Mouse (Mus musculus) embryonic facial prominence, embryonic 15.5 days (tissue): ENCODE data around the gene Ankub1. TPM values are rescaled to one million over a fixed set of nuclear protein-coding genes. Genes with fewer than 3 reads are reported as not detected.

Experiments used
- ATAC-seq: fragments of 200-750 bp; cut with Nextera tagmentation; 2 replicates; pipeline ENCODE4 v1.8.0; 2017; ENCODE audit warnings: low read depth, moderate TSS enrichment; ENCODE audit not compliant: insufficient number of reproducible peaks, low FRiP score, low TSS enrichment
- H3K27ac ChIP-seq: fragments of 300-500 bp; sonication (generic); replicated peaks from 2 replicates; pipeline ENCODE4 v1.5.1; 2015; ENCODE audit warnings: mild to moderate bottlenecking, inconsistent platforms
- H3K27me3 ChIP-seq: fragments of 300-500 bp; sonication (generic); 2 replicates; pipeline ENCODE4 v1.6.1; 2015; ENCODE audit warnings: inconsistent platforms
- H3K36me3 ChIP-seq: fragments of 300-500 bp; sonication (generic); 2 replicates; pipeline ENCODE4 v1.6.1; 2015; ENCODE audit warnings: mild to moderate bottlenecking, inconsistent platforms
- H3K4me1 ChIP-seq: fragments of 300-500 bp; sonication (generic); 2 replicates; pipeline ENCODE4 v1.6.1; 2015; ENCODE audit warnings: inconsistent platforms
- H3K4me2 ChIP-seq: fragments of 300-500 bp; sonication (generic); replicated peaks from 2 replicates; pipeline ENCODE4 v1.6.1; 2015; ENCODE audit warnings: mild to moderate bottlenecking, inconsistent platforms
- H3K4me3 ChIP-seq: fragments of 300-500 bp; sonication (generic); replicated peaks from 2 replicates; pipeline ENCODE4 v1.5.1; 2015; ENCODE audit warnings: mild to moderate bottlenecking, inconsistent platforms
- H3K9ac ChIP-seq: fragments of 300-500 bp; sonication (generic); 2 replicates; pipeline ENCODE4 v1.6.1; 2015; ENCODE audit warnings: inconsistent platforms
- H3K9me3 ChIP-seq: fragments of 300-500 bp; sonication (generic); replicated peaks from 2 replicates; pipeline ENCODE4 v1.6.1; 2016; ENCODE audit warnings: inconsistent platforms
- WGBS: fragments of 180-500 bp; shearing (Covaris S2); methylation state at CpG from one replicate; pipeline ENCODE4 v1.1.7; 2015; 5-methylcytosine and 5-hydroxymethylcytosine counted together
- microRNA-seq: library from miRNA; unstranded; fragments of <30 nt; microRNA quantifications from one replicate; pipeline ENCODE4, GENCODE M21; 2016; ENCODE audit warnings: borderline number of aligned reads
- polyA plus RNA-seq: library from polyadenylated mRNA; unstranded; fragments of >200 nt; fragmentation: Nextera tagmentation; extraction: Ambion mirVana; gene quantifications from 2 replicates; pipeline ENCODE4 v1.2.1, GENCODE M21; 2015

Gene Ankub1
- polyA plus RNA-seq, 1 experiment from 2014 or later: 0.32 TPM

- no peaks in the 10 kb centered on the region for H3K9me3 ChIP-seq
- H3K27ac ChIP-seq: no peak overlapping the region
Measured at GRCm38 (mm10) chr3:57637596-57637995, 55.0 kb downstream of the Ankub1 start.

GRCm38 (mm10) chr3:57634763-57635487, 57.7 kb downstream of the Ankub1 start:
- WGBS: 73% methylated on average over 3 of the region's 3 CpGs
- no peak for ATAC-seq
- no peak overlapping the region for H3K4me2 ChIP-seq

More at GRCm38 (mm10) chr3:57637596-57637995, 55.0 kb downstream of the Ankub1 start:
- WGBS: 69% methylated on average over 6 of the region's 6 CpGs
- no peak overlapping the region for H3K9ac ChIP-seq
- no peak for ATAC-seq
- no peaks in the 10 kb centered on the region for H3K27me3 ChIP-seq
- no peak overlapping the region for H3K4me3 ChIP-seq
- no peaks in the 10 kb centered on the region for H3K4me1 ChIP-seq
- H3K4me2 ChIP-seq: no peak overlapping the region
- H3K36me3 ChIP-seq: no peaks in the 10 kb centered on the region

GRCm38 (mm10) chr3:57626954-57627513, 65.6 kb downstream of the Ankub1 start:
- WGBS: 73% methylated on average over 11 of the region's 11 CpGs
- no peak overlapping the region for H3K27ac ChIP-seq
- H3K27me3 ChIP-seq: no peaks in the 10 kb centered on the region

More at GRCm38 (mm10) chr3:57634763-57635487, 57.7 kb downstream of the Ankub1 start:
- Histone ChIP-seq H3K4me1 (no peaks in the 10 kb centered on the region), H3K36me3 (no peaks in the 10 kb centered on the region), H3K27me3 (no peaks in the 10 kb centered on the region), H3K4me3 (no peak overlapping the region), H3K27ac (no peak overlapping the region), H3K9me3 (no peaks in the 10 kb centered on the region), H3K9ac (no peak overlapping the region)

GRCm38 (mm10) chr3:57625275-57625997, 67.2 kb downstream of the Ankub1 start:
- ATAC-seq: 0 out of 2 replicates have a peak, but pooled peaks have one; percentile 19
- Histone ChIP-seq H3K4me1 (no peaks in the 10 kb centered on the region; the same call in 1 of the 2 replicates), H3K4me3 (peak overlapping the region; percentile 42), H3K4me2 (peak overlapping the region; percentile 63), H3K9me3 (no peaks in the 10 kb centered on the region), H3K36me3 (no peaks in the 10 kb centered on the region), H3K27me3 (no peaks in the 10 kb centered on the region), H3K9ac (0 out of 2 replicates have a peak overlapping the region, but pooled peaks have one; percentile 23), H3K27ac (0 out of 2 replicates have a peak overlapping the region, but pooled peaks have one; percentile 44)
- WGBS: 15% methylated on average over 21 of the region's 21 CpGs

More at GRCm38 (mm10) chr3:57626954-57627513, 65.6 kb downstream of the Ankub1 start:
- H3K9me3 ChIP-seq: no peaks in the 10 kb centered on the region
- no peak overlapping the region for H3K4me3 ChIP-seq
- ATAC-seq: no peak
- H3K36me3 ChIP-seq: no peaks in the 10 kb centered on the region
- no peaks in the 10 kb centered on the region; the same call in 1 of the 2 replicates for H3K4me1 ChIP-seq
- no peak overlapping the region for H3K4me2 ChIP-seq
- no peak overlapping the region for H3K9ac ChIP-seq

- Histone ChIP-seq H3K36me3 (no peaks in the 10 kb centered on the region), H3K4me3 (no peak overlapping the region), H3K9me3 (no peaks in the 10 kb centered on the region), H3K27me3 (no peaks in the 10 kb centered on the region), H3K9ac (no peak overlapping the region), H3K27ac (no peak overlapping the region), H3K4me2 (no peak overlapping the region), H3K4me1 (no peaks in the 10 kb centered on the region)
- ATAC-seq: no peak
- 69% methylated on average over 4 of the region's 4 CpGs for WGBS
Measured at GRCm38 (mm10) chr3:57619718-57620117, 72.9 kb downstream of the Ankub1 start.

GRCm38 (mm10) chr3:57615652-57616051, 76.9 kb downstream of the Ankub1 start:
- no peak for ATAC-seq
- H3K27me3 ChIP-seq: no peaks in the 10 kb centered on the region
- H3K9me3 ChIP-seq: no peaks in the 10 kb centered on the region
- 82% methylated on average over 4 of the region's 4 CpGs for WGBS
- no peaks in the 10 kb centered on the region for H3K4me1 ChIP-seq
- H3K9ac ChIP-seq: no peak overlapping the region
- H3K36me3 ChIP-seq: no peaks in the 10 kb centered on the region
- H3K4me2 ChIP-seq: no peak overlapping the region
- H3K27ac ChIP-seq: no peak overlapping the region
- no peak overlapping the region for H3K4me3 ChIP-seq

- H3K27me3 ChIP-seq: no peaks in the 10 kb centered on the region
- H3K36me3 ChIP-seq: no peaks in the 10 kb centered on the region
- ATAC-seq: no peak
- H3K4me2 ChIP-seq: no peak overlapping the region
- H3K9me3 ChIP-seq: no peaks in the 10 kb centered on the region
- no peaks in the 10 kb centered on the region for H3K4me1 ChIP-seq
- 69% methylated on average over 3 of the region's 3 CpGs for WGBS
- H3K27ac ChIP-seq: no peak overlapping the region
- H3K4me3 ChIP-seq: no peak overlapping the region
- H3K9ac ChIP-seq: no peak overlapping the region
Measured at GRCm38 (mm10) chr3:57612430-57612997, 80.1 kb downstream of the Ankub1 start.

GRCm38 (mm10) chr3:57611776-57612175, 80.8 kb downstream of the Ankub1 start:
- WGBS: 69% methylated on average over 7 of the region's 7 CpGs
- Histone ChIP-seq H3K27ac (no peak overlapping the region), H3K4me3 (no peak overlapping the region), H3K27me3 (no peaks in the 10 kb centered on the region), H3K4me2 (no peak overlapping the region), H3K4me1 (no peaks in the 10 kb centered on the region), H3K9ac (no peak overlapping the region), H3K36me3 (no peaks in the 10 kb centered on the region), H3K9me3 (no peaks in the 10 kb centered on the region)
- no peak for ATAC-seq

Small RNA genes lying within 50 kb of the gene (microRNA-seq; reads per million reads assigned to microRNA genes)
- gene Mir6377: not detected

Other genes with a start within 250 kb of the Ankub1 start
- gene Wwtr1, start 116.9 kb downstream of the Ankub1 start, polyA plus RNA-seq: 32.1 and 37.2 TPM in 2 replicates
- gene Commd2, start 41.1 kb downstream of the Ankub1 start, polyA plus RNA-seq: 65.1 and 68.6 TPM in 2 replicates
- gene Rnf13, start 43.3 kb upstream of the Ankub1 start, polyA plus RNA-seq: 83.8 and 87.9 TPM in 2 replicates
- gene Pfn2, start 155.3 kb upstream of the Ankub1 start, polyA plus RNA-seq: 152 and 161 TPM in 2 replicates